ENCODE assay signal across 18 mouse cellular contexts in genomic region chr17:68490065-68490691, GRCm38 (mm10).
DNase-seq lines count a peak whose midpoint lies in the region; ATAC-seq and TF ChIP-seq lines count a peak whose summit lies in the region.
"Had no signal": no experiment of that assay in that cellular context is flagged by ENCODE, and none has a peak within 500 bp of the region (broad histone marks: within the 10 kb centered on the region; RNA-seq: fewer than 3 reads in every experiment).

No protein-coding gene starts in this region.

- no peaks in the 10 kb centered on the region for H3K27me3 ChIP-seq in hindbrain, embryonic 13.5 days
- no peaks in the 10 kb centered on the region for H3K27me3 ChIP-seq in hindbrain, embryonic 16.5 days (replicated peaks; ENCODE audit: control insufficient read depth, insufficient read depth, low read length)
- H3K27me3 ChIP-seq in lung, embryonic 14.5 days (ENCODE audit: insufficient read depth, low read length) = no peaks in the 10 kb centered on the region
- no peaks in the 10 kb centered on the region for H3K27me3 ChIP-seq in forebrain, embryonic 15.5 days
- H3K27me3 ChIP-seq: limb, embryonic 15.5 days; liver, embryonic 15.5 days had no signal

- TF ChIP-seq CTCF in lung, embryonic 14.5 days (IDR thresholded peaks at IDR 0.05; ENCODE audit: low read depth) = no peak

- DNase-seq in lung, embryonic 14.5 days = peak; percentile 22
- no peak for DNase-seq in lung, adult 18-20 months
- peak; percentile 5 for DNase-seq in Muller cell, postnatal 12 days (ENCODE audit: inconsistent ontology term)
- DNase-seq in layer of hippocampus, postnatal 36 days = no peak
- DNase-seq: adrenal gland, postnatal 36 days; B cell, adult 2 months; cerebellum, adult 18-20 months; cerebellum, postnatal 36 days; gastrocnemius, adult 2 months; kidney, adult 2 months; lung, postnatal 10 days; right cerebral cortex, postnatal 14 days had no signal

- no peaks in the 10 kb centered on the region for H3K36me3 ChIP-seq in hindbrain, embryonic 13.5 days
- H3K36me3 ChIP-seq in hindbrain, embryonic 16.5 days (ENCODE audit: control insufficient read depth, insufficient read depth, low read length) = no peaks in the 10 kb centered on the region
- no peaks in the 10 kb centered on the region for H3K36me3 ChIP-seq in lung, embryonic 14.5 days (ENCODE audit: insufficient read depth)
- no peaks in the 10 kb centered on the region for H3K36me3 ChIP-seq in forebrain, embryonic 15.5 days
- H3K36me3 ChIP-seq: heart, embryonic 10.5 days; limb, embryonic 15.5 days; liver, embryonic 15.5 days had no signal

- H3K4me2 ChIP-seq in hindbrain, embryonic 13.5 days = no peak overlapping the region
- H3K4me2 ChIP-seq in hindbrain, embryonic 16.5 days (ENCODE audit: low read length) = no peak overlapping the region
- H3K4me2 ChIP-seq in lung, embryonic 14.5 days = no peak overlapping the region
- H3K4me2 ChIP-seq in forebrain, embryonic 15.5 days (replicated peaks) = no peak overlapping the region
- H3K4me2 ChIP-seq: limb, embryonic 15.5 days; liver, embryonic 15.5 days had no signal

- H3K4me1 ChIP-seq in hindbrain, embryonic 13.5 days (replicated peaks) = no peaks in the 10 kb centered on the region
- H3K4me1 ChIP-seq in hindbrain, embryonic 16.5 days (ENCODE audit: control insufficient read depth, insufficient read depth, low read depth, low read length) = no peaks in the 10 kb centered on the region
- H3K4me1 ChIP-seq in lung, embryonic 14.5 days (ENCODE audit: insufficient read depth) = no peaks in the 10 kb centered on the region
- no peaks in the 10 kb centered on the region for H3K4me1 ChIP-seq in forebrain, embryonic 15.5 days
- H3K4me1 ChIP-seq: heart, embryonic 10.5 days; limb, embryonic 15.5 days; liver, embryonic 15.5 days had no signal

- no peak overlapping the region for H3K9ac ChIP-seq in hindbrain, embryonic 13.5 days
- H3K9ac ChIP-seq in hindbrain, embryonic 16.5 days (ENCODE audit: low read depth, low read length) = no peak overlapping the region
- H3K9ac ChIP-seq in lung, embryonic 14.5 days = no peak overlapping the region
- H3K9ac ChIP-seq in forebrain, embryonic 15.5 days (replicated peaks) = no peak overlapping the region
- H3K9ac ChIP-seq: limb, embryonic 15.5 days; liver, embryonic 15.5 days had no signal

- H3K4me3 ChIP-seq in hindbrain, embryonic 13.5 days = no peak overlapping the region
- no peak overlapping the region for H3K4me3 ChIP-seq in hindbrain, embryonic 16.5 days (ENCODE audit: low read length)
- no peak overlapping the region for H3K4me3 ChIP-seq in lung, embryonic 14.5 days (ENCODE audit: low read depth, low read length)
- H3K4me3 ChIP-seq in forebrain, embryonic 15.5 days = no peak overlapping the region
- H3K4me3 ChIP-seq: gastrocnemius, adult 2 months; heart, embryonic 10.5 days; limb, embryonic 15.5 days; liver, embryonic 15.5 days had no signal

- WGBS in hindbrain, embryonic 13.5 days = 44% methylated on average over 4 of the region's 4 CpGs
- 38% methylated on average over 4 of the region's 4 CpGs for WGBS in hindbrain, embryonic 16.5 days
- WGBS in lung, embryonic 14.5 days = 24% methylated on average over 4 of the region's 4 CpGs
- WGBS in forebrain, embryonic 15.5 days = 38% methylated on average over 4 of the region's 4 CpGs

- H3K27ac ChIP-seq in hindbrain, embryonic 13.5 days = no peak overlapping the region
- H3K27ac ChIP-seq in hindbrain, embryonic 16.5 days (ENCODE audit: low read depth, low read length) = no peak overlapping the region
- H3K27ac ChIP-seq in lung, embryonic 14.5 days (ENCODE audit: low read depth) = no peak overlapping the region
- H3K27ac ChIP-seq in forebrain, embryonic 15.5 days (replicated peaks) = no peak overlapping the region
- H3K27ac ChIP-seq: gastrocnemius, adult 2 months; heart, embryonic 10.5 days; limb, embryonic 15.5 days; liver, embryonic 15.5 days had no signal

- peak; percentile 65 for ATAC-seq in hindbrain, embryonic 13.5 days (ENCODE audit: low FRiP score)
- ATAC-seq in hindbrain, embryonic 16.5 days = no peak
- ATAC-seq in lung, embryonic 14.5 days (ENCODE audit: insufficient read depth) = peak; percentile 54; the same call in 1 of the 2 replicates
- ATAC-seq in forebrain, embryonic 15.5 days (replicated peaks) = peak; percentile 76; the same call in 1 of the 2 replicates

- H3K9me3 ChIP-seq in hindbrain, embryonic 13.5 days = no peaks in the 10 kb centered on the region
- H3K9me3 ChIP-seq in hindbrain, embryonic 16.5 days (ENCODE audit: control insufficient read depth, low read length) = no peaks in the 10 kb centered on the region
- H3K9me3 ChIP-seq in lung, embryonic 14.5 days (ENCODE audit: low read depth, low read length) = no peaks in the 10 kb centered on the region
- H3K9me3 ChIP-seq in forebrain, embryonic 15.5 days = no peaks in the 10 kb centered on the region
- H3K9me3 ChIP-seq: heart, embryonic 10.5 days; limb, embryonic 15.5 days; liver, embryonic 15.5 days had no signal

Comparison
In these comparisons a context has a peak if more than half of its experiments do, and no peak if none do; other contexts are left out.
1. DNase-seq: peak in lung, embryonic 14.5 days (single experiment) and Muller cell, postnatal 12 days (single experiment); none in lung, adult 18-20 months (0 of 2) and layer of hippocampus, postnatal 36 days (0 of 2).